Mouse (Mus musculus): ENCODE measurements at regions not wholly inside any gene's neighbourhood (a gene's known extent, or its start where the extent isn't known, plus 50 kb on each side); places are given as distances from the start of the nearest gene placed in this dataset.
"Not testable (repeated sequence)": the region's sequence is repeated elsewhere in the genome, so short reads cannot be mapped to it uniquely, and the experiment has no call there.

DNA sequence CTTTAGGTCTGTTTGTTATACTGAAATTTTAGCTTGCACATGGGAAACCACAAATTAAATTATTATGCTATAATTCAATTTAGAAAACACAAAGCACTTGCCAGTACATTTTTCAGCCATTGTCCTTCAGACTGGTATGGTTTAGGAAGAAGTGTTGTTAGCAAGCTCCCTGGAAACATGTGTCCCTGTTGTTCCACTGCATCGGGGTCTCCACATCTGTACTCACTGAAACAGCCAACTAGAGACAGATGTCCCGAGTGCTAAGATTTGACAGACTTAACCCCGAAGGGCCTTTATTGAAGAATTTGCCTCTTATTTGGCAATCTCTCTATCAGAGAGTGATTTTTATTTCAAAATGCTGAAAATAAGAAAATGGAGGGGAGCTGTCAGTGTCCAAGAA lies 362.6 kb downstream of the Rfpl4b start:
- intact Hi-C loops (cut with DNase I), result no loop called here

DNA sequence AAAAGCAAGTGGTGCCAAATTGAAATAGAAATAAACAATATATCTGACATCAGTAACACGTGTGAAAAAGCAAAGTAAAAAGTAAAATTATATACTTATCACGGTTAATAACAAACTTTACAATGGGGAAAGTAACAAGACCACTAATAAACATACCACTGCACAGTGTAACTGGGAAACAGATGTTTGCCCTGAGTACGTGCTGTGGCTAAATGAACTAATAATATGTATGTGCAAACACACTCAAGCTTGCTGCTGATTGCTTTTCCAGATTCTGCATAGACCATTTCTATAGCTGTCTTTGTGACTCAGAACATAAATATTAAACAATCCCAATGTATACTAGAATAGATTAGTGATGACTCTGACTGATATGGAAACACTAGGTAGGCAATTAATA lies 363.2 kb downstream of the Rfpl4b start:
- intact Hi-C loops (cut with DNase I), result no loop called here

DNA sequence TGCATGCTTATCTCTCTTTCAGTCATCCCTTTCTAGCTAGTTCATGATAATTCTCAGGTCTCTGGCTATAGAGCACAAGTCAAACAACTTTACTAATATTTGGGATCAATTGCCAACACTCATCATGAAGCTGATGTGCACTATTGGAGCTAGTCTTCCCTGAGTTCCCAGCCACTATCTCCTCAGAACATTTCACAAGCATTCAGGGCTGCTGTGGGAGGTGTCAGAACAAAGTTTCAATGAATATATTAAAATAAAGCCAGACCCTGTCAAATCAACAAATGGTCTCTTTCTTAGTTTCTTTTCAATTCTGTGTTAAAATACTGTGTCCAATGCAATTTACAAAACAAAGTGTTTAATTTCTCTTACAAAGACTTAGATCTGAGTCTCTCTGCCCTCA lies 364.8 kb downstream of the Rfpl4b start:
- intact Hi-C loops (cut with DNase I), result no loop called here

DNA sequence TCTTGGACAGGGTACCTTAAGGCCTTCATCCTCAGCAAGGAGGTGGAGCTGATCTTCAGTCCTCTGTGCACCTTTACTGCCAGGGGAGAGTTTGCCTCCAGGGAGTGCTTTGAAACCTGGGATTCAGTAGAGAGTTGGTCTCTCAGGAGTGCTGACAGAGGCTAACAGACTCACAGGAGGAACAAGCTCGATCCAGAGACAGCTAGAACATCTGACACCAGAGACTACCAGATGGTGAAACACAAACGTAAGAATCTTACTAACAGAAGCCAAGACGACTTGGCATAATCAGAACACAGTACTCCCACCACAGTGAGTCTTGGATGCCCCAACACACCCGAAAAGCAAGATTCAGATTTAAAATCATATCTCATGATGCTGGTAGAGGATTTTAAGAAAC lies 372.3 kb downstream of the Rfpl4b start:
- intact Hi-C loops (cut with DNase I), result no loop called here

DNA sequence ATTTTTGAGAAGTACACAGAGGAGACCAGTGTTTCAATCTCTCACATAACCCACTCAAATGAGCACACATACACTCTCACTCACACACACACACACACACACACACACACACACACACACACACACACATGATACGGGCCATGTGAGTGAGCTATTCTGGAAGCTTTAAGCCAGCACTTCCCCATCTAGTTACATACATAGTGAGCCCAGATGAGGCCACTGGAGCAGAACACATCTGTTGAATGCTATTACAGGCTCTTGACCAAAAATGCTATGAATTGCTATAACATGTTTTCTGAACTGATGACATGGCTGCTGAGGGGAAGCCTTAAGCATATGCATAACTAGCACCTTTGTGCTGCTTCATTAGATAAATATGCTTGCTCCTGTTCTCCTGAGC lies 373.9 kb downstream of the Rfpl4b start:
- intact Hi-C loops (cut with DNase I), result no loop called here

DNA sequence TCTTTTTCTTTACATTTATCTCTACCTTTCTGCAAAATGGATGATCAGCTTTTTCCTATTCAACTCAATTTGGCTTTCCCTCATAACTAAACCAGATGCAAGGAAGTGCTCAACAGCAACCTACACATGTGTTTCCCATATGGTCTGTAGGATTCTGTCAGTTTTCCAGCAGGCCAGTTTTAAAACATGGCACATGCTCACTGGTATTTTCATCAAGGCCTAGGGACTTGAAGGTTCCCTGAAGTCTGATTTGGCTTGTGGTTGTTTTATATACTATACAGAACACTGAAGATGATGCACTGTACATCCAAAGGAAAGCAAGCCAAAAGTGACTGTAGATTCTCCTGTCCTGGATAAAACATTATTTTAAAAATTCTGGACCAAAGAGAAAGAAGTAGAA lies 374.3 kb downstream of the Rfpl4b start:
- intact Hi-C loops (cut with DNase I), result no loop called here

DNA sequence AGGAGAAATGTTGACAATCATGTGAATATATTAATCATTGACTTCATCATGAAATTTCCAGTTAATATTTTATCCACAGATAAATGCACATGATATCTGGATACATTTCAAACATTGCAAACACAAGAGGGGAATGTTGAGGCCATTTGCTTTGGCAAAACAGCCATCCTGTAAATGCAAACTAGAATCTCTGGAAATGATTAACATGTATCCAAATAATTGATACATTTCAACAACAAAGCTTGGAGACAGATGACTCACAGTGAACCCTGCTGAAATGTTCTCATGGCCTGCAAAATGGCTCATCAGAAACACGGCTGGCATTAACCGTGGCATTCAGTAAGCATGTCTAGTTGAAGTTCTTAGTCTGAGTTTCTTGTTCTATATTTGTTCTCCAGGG lies 382.3 kb downstream of the Rfpl4b start:
- intact Hi-C loops (cut with DNase I), result no loop called here

DNA sequence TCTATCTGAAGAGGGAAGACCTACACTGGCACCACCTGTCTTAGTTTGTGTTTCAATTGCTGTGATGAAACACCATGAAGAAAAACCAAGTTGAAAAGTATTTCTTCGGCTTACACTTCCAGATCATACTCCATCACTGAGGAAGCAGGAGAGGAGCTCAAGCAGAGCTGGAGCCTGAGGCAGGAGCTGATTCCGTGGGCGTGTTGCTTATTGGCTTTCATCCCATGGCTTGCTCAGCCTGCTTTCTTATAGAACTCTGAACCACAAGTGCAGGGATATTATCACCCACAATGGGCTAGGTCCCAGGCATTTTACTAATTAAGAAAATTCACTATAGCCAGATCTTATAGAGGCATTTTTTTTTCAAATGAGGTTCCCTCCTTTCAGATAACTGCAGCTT lies 384.7 kb downstream of the Rfpl4b start:
- intact Hi-C loops (cut with DNase I), result no loop called here

DNA sequence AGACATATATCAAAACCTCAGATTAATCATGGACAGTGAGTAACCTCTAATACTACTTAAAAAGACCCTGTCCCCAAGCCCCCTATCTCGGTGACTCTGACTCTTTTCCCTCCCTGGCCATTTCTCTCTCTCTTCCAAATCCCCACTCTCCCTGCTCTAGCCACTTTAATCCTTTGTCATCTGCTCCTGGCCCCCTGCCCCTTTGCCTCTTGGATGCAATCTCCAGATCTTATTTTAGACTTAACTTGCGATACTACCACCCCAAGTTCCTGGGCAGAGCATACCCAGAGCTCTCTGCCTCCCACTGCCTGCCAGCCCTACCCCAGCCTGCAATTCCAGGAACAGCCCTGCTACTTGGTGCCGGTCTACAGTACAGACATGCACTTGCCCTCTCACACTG lies 400.0 kb downstream of the Rfpl4b start:
- intact Hi-C loops (cut with DNase I), result no loop called here

DNA sequence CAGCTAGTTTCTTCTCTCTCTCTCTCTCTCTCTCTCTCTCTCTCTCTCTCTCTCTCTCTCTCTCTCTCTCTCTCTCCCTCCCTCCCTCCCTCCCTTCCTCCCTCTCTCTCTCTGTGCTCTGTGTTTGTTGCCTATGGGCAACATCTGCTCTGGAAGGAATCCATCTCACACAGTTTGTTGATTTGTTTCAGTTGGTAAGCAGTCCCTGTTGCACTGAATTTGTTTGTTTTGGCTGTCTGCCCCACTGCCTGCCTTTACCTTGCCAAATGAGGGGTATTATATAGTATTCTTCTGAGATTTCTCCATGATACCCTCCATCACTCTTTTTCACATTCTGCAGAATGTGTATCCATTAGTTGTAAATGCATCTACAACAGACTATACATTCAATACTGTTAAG lies 401.8 kb downstream of the Rfpl4b start:
- intact Hi-C loops (cut with DNase I), result no loop called here

DNA sequence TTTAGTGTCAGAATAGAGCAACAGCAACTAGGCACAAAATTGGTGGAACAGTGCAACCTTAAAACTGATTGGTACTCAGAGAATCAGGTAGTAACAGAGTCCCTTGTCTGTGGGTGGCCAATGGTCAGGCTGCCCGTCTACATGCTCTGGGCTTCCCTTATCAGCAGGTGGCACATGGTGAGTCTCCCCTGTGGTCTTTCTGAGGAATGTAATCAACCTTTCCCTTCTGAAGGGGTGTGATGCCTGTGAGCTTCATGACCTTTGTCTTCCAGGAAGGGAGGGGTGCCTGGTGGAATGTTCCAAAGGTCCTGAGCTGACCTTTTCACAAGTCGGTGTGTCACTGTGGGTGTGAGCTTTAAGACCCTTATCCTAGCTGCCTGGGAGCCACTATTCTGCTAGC lies 438.4 kb downstream of the Rfpl4b start:
- intact Hi-C loops (cut with DNase I), result no loop called here

DNA sequence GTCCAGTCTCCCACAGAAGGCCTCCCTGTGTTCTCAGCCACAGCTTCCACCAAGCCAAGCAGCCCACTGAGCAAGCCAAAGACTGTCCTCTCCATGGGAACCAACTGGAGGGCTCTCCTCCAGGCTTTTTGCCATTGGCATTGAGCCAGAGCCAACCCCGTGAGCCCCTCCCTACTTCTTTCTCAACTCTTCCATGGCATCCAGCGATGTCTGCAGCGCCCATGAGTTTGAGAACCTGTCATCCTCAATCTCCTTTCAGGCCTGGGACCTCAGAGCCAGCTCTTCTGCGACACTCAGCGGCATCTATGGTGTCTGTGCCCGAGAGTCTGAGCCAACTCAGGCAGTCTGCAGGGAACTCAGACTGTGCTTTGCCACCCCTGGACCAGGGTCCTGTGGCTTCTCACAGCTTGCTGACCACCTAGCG lies 439.7 kb downstream of the Rfpl4b start:
- intact Hi-C loops (cut with DNase I), result no loop called here

DNA sequence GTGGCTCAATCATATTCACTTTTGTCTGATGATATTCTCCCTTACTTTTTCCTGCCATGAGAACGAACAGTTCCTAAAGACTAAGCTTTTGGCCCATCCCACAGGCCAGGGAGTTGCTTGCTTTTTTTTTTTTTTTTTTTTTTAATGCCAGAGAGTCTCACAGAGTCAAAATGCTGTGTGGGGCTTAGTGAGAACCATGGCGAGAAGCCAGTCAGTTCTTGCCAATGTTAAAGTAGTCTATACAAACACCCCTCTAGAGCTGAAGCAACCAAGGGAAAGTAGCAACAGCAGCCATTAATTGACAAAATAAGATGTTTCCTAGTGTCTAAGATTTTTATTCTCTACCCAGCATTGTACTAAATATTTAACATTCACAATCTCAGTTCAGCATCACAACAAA lies 441.2 kb downstream of the Rfpl4b start:
- intact Hi-C loops (cut with DNase I), result no loop called here

DNA sequence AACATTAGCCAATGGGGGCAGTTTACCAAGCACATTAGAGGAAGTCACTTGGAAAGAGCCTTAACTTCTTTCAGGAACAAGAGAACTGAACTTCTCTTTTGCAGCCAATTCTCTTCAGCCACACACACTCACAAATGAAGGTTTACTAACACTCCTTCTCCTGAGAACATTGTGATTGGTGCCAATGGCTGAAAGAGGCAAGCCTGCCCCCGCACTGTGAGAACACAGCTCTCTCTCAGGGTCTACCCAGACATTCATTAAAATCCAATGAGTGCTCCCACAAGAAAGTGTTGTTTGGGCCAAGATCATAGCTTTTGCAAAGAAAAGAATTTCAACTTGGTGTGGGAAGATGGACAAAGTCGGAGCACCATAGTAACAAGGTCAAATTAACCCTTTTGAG lies 454.8 kb downstream of the Rfpl4b start:
- intact Hi-C loops (cut with DNase I), result no loop called here

DNA sequence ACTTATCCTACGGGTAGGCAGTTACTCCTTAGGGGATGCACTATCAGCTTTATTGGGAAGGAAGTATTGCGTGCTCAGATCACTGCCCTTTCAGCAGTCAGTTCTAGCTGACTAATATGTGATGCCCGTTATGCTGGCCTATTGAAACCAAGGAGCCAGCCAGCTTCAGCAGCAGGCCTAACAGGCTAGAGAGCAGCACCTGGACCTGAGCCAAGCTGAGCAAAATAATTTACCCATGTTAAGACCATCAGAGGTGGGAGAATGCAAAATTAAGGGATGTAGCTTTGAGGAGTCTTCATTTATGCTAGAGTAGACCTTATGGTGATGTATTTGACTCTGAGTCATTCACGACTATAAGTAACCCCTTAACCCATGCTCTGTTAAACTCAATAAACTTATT lies 456.7 kb downstream of the Rfpl4b start:
- intact Hi-C loops (cut with DNase I), result no loop called here

DNA sequence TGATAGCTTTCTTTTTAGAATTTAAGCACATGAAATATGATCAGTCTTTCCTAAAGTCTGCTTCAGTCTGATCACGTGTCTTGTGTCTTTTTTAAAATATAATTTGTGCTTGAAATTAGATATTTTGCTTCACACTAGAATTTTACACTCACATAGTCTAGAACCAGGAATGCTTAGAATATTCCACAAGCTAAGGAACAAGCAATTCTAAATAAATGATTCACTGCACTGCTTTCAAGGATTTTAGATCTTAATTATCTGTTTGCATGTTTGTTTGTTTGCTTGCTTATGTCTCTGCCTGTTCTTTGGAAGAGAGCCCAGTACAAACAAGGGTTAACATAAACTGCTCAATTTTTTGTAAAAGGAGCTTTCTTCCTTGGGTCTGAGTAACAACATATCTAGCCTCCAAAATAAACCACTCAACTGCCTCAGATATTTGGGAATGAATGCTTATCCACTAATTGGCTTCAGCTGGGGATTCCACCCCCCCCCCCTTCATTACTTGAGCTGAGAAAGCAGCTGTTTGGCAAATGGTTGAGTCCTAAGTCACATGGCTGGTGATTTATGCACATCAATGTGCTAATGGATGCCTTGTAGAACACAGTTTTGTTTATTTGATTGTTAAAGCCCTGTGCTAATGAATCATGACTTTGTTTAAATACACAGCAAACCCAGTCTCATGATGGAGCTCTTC lies 463.9 kb downstream of the Rfpl4b start:
- intact Hi-C loops (cut with DNase I), result no loop called here

DNA sequence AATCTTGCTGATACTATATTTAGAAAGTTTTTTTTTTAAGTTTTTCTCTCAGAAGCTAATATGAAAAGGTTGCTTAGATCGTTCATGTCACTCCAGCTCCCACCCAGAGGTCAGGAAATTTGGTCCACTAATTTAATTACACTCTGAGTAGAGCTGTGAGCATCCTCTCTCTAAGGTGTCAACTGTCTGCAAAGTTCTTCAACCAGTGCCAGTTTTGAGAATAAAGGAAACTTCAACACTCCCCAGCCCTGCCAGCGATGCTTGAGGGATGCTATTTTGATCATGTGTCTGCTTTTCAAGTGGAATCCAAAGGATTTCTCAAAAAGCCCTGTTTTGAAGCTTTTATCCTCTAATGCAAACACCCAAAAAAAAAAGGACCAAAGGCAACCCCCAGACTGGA lies 467.6 kb downstream of the Rfpl4b start:
- intact Hi-C loops (cut with DNase I), result no loop called here

DNA sequence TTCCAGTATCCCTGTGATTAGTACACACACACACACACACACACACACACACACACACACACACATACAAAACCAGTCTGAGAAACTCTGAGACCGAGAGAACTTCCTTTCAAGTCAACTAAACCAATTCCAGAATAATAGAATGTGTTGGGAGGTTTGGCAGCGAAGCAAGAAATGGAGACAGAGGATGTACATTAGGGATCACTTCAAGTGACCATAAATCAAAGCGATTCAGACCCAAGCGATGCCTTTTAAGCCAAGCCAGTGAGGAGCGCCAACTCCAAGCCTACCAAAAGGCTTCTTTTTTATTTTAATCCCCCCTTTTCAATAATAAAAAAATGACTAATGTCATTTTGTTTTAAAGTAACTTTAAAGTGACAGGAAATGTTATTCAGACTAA lies 468.1 kb downstream of the Rfpl4b start:
- intact Hi-C loops (cut with DNase I), result no loop called here

DNA sequence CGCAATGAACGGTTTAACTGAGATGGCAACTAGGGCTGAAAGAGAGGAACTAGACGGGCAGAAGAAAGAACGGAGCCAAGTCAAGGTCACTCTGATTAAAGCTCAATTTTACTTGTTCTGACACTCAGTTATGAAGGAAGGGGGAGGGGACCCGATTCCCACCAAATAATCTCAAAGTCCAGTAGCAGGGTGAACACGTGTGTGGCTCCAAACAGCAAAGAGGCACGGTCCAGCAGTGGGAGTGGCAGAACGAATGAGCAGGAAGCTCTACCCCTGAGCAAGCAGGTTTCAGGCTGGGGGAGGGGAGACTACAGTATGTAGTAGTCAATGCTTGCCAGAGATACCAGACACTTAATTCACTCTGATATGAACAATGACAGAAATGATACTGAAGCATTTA lies 474.6 kb downstream of the Rfpl4b start:
- intact Hi-C loops (cut with DNase I), result not testable (repeated sequence)

DNA sequence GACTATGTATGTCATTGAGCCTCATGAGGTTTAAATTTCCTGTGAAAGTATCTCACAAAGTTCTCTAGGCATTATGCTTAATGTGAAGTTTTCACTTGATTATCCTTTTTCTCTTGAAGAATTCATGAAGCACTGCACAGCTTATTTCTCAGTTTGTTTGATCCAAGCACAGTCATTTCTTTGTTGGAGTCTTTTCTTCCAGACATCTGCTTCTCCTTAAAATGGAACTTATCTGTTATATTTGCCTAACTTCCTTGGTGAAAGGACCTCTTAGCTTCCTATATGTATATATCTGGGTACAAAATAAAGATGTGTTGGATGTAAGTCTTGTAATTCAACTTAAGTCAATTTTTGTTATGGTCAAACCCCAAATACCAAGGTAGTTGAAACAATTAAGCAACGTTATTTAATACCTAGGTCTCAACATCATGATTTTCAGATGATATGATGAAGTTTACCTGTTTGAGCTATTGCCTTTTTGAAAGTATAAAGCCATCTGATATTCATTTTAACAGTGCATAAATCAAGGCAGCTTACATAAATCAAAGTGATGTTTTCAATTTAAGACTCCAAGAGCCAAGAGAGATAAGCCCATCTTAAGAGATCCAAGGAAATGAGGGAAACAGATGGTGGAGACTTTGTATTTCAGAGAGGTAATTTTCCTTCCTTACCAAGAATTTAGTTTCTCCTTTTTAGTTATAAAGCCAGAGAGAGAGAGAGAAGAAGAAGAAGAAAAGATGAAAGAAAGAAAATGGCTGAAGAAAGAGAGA lies 481.0 kb downstream of the Rfpl4b start:
- intact Hi-C loops (cut with DNase I), result no loop called here

DNA sequence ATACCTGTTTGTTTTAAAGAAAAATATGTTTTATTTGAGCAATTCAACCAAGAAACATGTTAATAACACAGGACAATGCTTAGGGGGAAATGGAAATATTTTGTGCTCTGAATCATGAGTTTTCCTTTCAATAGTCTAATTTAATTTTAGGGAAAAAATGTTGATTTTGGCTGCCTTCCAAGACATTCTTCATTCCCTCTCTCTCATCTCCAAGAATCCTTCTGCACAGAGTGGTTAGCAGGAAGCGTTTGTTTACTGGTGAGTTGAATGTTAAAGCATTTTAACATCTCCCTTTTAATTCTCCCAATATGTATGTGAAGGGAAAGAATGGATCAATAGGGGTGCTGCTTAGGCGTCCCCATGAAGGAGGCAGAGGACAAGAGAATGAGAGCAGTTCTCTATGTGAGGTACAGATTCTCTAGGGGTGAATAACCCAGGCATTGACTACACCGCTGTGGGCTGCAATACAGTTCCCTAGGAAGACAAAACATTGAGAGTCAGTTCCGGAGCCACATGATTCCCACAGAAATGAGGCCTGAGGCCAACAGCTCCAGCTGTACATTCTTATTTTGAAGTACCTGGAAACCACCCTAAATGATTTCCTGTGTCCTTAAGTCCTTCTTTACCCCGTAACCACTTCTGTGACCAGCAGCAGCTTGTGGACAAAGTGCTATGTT lies 512.7 kb downstream of the Rfpl4b start:
- intact Hi-C loops (cut with DNase I), result no loop called here

DNA sequence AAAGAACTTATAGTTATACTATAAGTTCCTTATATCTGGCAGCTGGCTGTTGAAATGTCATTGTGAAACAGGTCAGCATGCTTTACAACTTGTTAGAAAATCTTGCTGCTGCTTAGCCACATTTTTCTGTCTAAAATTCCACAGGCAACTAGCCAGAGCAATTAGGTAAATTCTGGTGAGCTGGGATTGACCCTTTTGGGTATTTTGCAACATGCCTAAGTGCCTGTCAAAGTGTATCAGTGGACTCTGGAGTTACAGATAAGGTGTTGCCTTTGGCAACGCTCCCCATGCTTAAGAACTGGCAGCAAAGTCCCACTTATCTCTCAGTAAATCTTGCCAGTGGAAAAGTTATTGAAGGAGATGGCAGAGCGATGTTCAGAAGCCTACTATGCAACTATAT lies 525.9 kb downstream of the Rfpl4b start:
- intact Hi-C loops (cut with DNase I), result no loop called here
